In the genomic region with DNA sequence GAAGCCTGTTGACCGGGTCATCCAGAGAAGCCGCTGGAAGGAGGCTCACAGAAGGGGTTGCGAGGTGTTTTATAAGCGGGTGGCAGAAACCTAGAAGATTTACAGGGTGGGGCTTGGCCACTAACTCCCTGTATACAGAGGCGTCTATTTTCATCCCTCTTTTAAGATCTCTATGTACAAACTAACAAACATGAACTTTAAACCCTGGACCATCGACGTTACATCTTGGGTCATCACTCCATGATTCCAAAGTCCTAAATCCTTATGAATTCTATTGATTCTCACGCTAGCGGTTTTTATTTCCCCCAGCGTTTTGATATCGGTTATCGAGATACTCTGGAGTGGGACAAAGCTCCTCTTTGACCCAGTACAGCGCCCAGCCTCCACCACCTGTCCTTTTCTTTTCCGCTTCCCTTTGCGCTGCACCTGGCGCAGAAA, we compare ENCODE assay signal across 8 mouse cellular contexts. TPM values are rescaled to one million over a fixed set of nuclear protein-coding genes. Genes with fewer than 3 reads are reported as not detected.
DNase-seq lines count a peak whose midpoint lies in the region; ATAC-seq and TF ChIP-seq lines count a peak whose summit lies in the region.

No protein-coding gene starts in this region.

- H3K4me2 ChIP-seq in embryonic facial prominence, embryonic 14.5 days (ENCODE audit: low read depth, low read length): peak overlapping the region; percentile 100
- peak overlapping the region; percentile 93 for H3K4me2 ChIP-seq in intestine, embryonic 14.5 days (ENCODE audit: low read length)
- H3K4me2 ChIP-seq in myocyte (ENCODE audit: low read depth): peak overlapping the region; percentile 84

- no peak for TF ChIP-seq CTCF in liver, adult 2 months (IDR thresholded peaks at IDR 0.05; ENCODE audit: low read depth, low read length)

- TF ChIP-seq POLR2A in liver, adult 2 months (IDR thresholded peaks at IDR 0.05; ENCODE audit: extremely low read depth, insufficient read depth, low read length): 0 out of 2 replicates have a peak, but pooled peaks have one; percentile 5
- no peak for TF ChIP-seq POLR2A in myocyte (IDR thresholded peaks at IDR 0.05; ENCODE audit: insufficient read length, low read depth)

- peak overlapping the region; percentile 100 for H3K27ac ChIP-seq in liver, adult 2 months (replicated peaks; ENCODE audit: insufficient read depth, low read depth, low read length)
- H3K27ac ChIP-seq in embryonic facial prominence, embryonic 14.5 days (replicated peaks; ENCODE audit: low read depth, low read length): no peak overlapping the region
- no peak overlapping the region for H3K27ac ChIP-seq in intestine, embryonic 14.5 days (ENCODE audit: low read depth)

- peak; percentile 99 for DNase-seq in liver, adult 2 months (ENCODE audit: extremely low read depth, low read depth, low spot score)
- no peak for DNase-seq in liver
- DNase-seq in embryonic facial prominence, embryonic 14.5 days (ENCODE audit: low spot score): no peak
- no peak for DNase-seq in intestine, embryonic 14.5 days (ENCODE audit: low spot score)
- DNase-seq in adrenal gland, postnatal 14 days: no peak
- DNase-seq in cerebellum, postnatal 14 days: no peak
- no peak for DNase-seq in ovary, postnatal 14 days (ENCODE audit: low spot score)

- H3K9ac ChIP-seq in liver, adult 2 months (ENCODE audit: low read depth, low read length): peak overlapping the region; percentile 99
- peak overlapping the region; percentile 61 for H3K9ac ChIP-seq in embryonic facial prominence, embryonic 14.5 days (ENCODE audit: low read depth, low read length)
- H3K9ac ChIP-seq in intestine, embryonic 14.5 days (ENCODE audit: low read length): peak overlapping the region; percentile 52

- ATAC-seq in embryonic facial prominence, embryonic 14.5 days (ENCODE audit: low read depth): no peak
- ATAC-seq in intestine, embryonic 14.5 days (replicated peaks; ENCODE audit: low FRiP score, low TSS enrichment, low read depth): peak; percentile 40; the same call in 1 of the 2 replicates

- H3K79me2 ChIP-seq in liver, adult 2 months (ENCODE audit: control insufficient read depth, insufficient read depth, low read length): peaks cover 39% of the 10 kb centered on the region; the same call in 1 of the 2 replicates
- no peaks in the 10 kb centered on the region for H3K79me2 ChIP-seq in myocyte (ENCODE audit: control insufficient read depth, insufficient read depth)

- H3K36me3 ChIP-seq in liver, adult 2 months (ENCODE audit: control insufficient read depth, insufficient read depth, low read length): no peaks in the 10 kb centered on the region; the same call in 1 of the 2 replicates
- H3K36me3 ChIP-seq in embryonic facial prominence, embryonic 14.5 days (ENCODE audit: control insufficient read depth, insufficient read depth, low read length): no peaks in the 10 kb centered on the region
- H3K36me3 ChIP-seq in intestine, embryonic 14.5 days (ENCODE audit: control insufficient read depth, insufficient read depth, low read length): no peaks in the 10 kb centered on the region
- no peaks in the 10 kb centered on the region for H3K36me3 ChIP-seq in myocyte (ENCODE audit: control insufficient read depth, insufficient read depth)

- H3K27me3 ChIP-seq in liver, adult 2 months (ENCODE audit: control insufficient read depth, insufficient read depth, low read length): no peaks in the 10 kb centered on the region
- peaks cover 62% of the 10 kb centered on the region for H3K27me3 ChIP-seq in embryonic facial prominence, embryonic 14.5 days (replicated peaks; ENCODE audit: control insufficient read depth, insufficient read depth, low read length)
- peaks cover 56% of the 10 kb centered on the region for H3K27me3 ChIP-seq in intestine, embryonic 14.5 days (replicated peaks; ENCODE audit: control insufficient read depth, insufficient read depth, low read length)
- H3K27me3 ChIP-seq in myocyte (ENCODE audit: control insufficient read depth, insufficient read depth, insufficient read length): peaks cover 64% of the 10 kb centered on the region

- peaks cover 20% of the 10 kb centered on the region for H3K4me1 ChIP-seq in liver, adult 2 months (ENCODE audit: control insufficient read depth, insufficient read depth, low read length)
- H3K4me1 ChIP-seq in embryonic facial prominence, embryonic 14.5 days (ENCODE audit: control insufficient read depth, insufficient read depth, low read length): no peaks in the 10 kb centered on the region
- H3K4me1 ChIP-seq in intestine, embryonic 14.5 days (replicated peaks; ENCODE audit: control insufficient read depth, insufficient read depth, low read length): 0 out of 2 replicates have a peak, but pooled peaks cover 2% of the 10 kb centered on the region

- WGBS in liver, adult 2 months: 4% methylated on average over 16 of the region's 16 CpGs
- WGBS in embryonic facial prominence, embryonic 14.5 days: 7% methylated on average over 16 of the region's 16 CpGs
- WGBS in intestine, embryonic 14.5 days: 9% methylated on average over 16 of the region's 16 CpGs

- no peak overlapping the region for H3ac ChIP-seq in myocyte (ENCODE audit: control insufficient read depth, insufficient read length)

- peak overlapping the region; percentile 97 for H3K4me3 ChIP-seq in liver, adult 2 months (ENCODE audit: insufficient read depth, low read depth, low read length)
- H3K4me3 ChIP-seq in embryonic facial prominence, embryonic 14.5 days (ENCODE audit: low read depth, low read length): peak overlapping the region; percentile 62
- H3K4me3 ChIP-seq in intestine, embryonic 14.5 days (ENCODE audit: low read depth, low read length): peak overlapping the region; percentile 55
- H3K4me3 ChIP-seq in myocyte: no peak overlapping the region

- no peaks in the 10 kb centered on the region for H3K9me3 ChIP-seq in embryonic facial prominence, embryonic 14.5 days (ENCODE audit: control insufficient read depth, low read length)
- no peaks in the 10 kb centered on the region for H3K9me3 ChIP-seq in intestine, embryonic 14.5 days (ENCODE audit: control insufficient read depth, low read length)

TF ChIP-seq in myocyte, 11 proteins besides CTCF, POLR2A, EP300 and RAD21:
- TF ChIP-seq USF1 (IDR thresholded peaks at IDR 0.05; ENCODE audit: low read depth): no peak
- no peak for TF ChIP-seq CEBPB (IDR thresholded peaks at IDR 0.05; ENCODE audit: insufficient read depth, poor library complexity, severe bottlenecking)
- TF ChIP-seq TCF12 (IDR thresholded peaks at IDR 0.05; ENCODE audit: insufficient read depth, poor library complexity, severe bottlenecking): no peak
- TF ChIP-seq REST (IDR thresholded peaks at IDR 0.05; ENCODE audit: insufficient read depth, insufficient read length): no peak
TF ChIP-seq in myocyte: peak in this region for 0.

RNA-seq across cellular contexts. Expression of a gene that starts 0.8 kb away (rescaled TPM):
- total RNA-seq in liver, adult 2 months (2014; rRNA removed): 55.9 and 71.4 TPM in 2 replicates
- polyA plus RNA-seq in liver, adult 2 months (2012; rRNA removed): 120 and 125 TPM in 2 replicates
- 3.8 and 4.5 TPM in 2 replicates for polyA plus RNA-seq in embryonic facial prominence, embryonic 14.5 days (2014; fragmentation: Nextera tagmentation; extraction: Ambion mirVana)
- polyA plus RNA-seq in intestine, embryonic 14.5 days (2014; fragmentation: Nextera tagmentation; extraction: Ambion mirVana): 13.5 and 19.2 TPM in 2 replicates
- polyA plus RNA-seq in myocyte (2012; fragmentation: generic; extraction: Trizol): 0.08 TPM
- total RNA-seq in adrenal gland, postnatal 14 days (2021): 5.6 and 9.9 TPM in 2 replicates

RNA-seq across cellular contexts. Expression of a gene that starts 36.8 kb away (rescaled TPM):
- 14.5 and 15.0 TPM in 2 replicates for total RNA-seq in liver, adult 2 months (2014; rRNA removed)
- polyA plus RNA-seq in liver, adult 2 months (2012; rRNA removed): 8.9 and 11.8 TPM in 2 replicates
- polyA plus RNA-seq in embryonic facial prominence, embryonic 14.5 days (2014; fragmentation: Nextera tagmentation; extraction: Ambion mirVana): 17.7 and 20.2 TPM in 2 replicates
- polyA plus RNA-seq in intestine, embryonic 14.5 days (2014; fragmentation: Nextera tagmentation; extraction: Ambion mirVana): 21.6 and 22.4 TPM in 2 replicates
- polyA plus RNA-seq in myocyte (2012; fragmentation: generic; extraction: Trizol): 23.7 TPM
- 23.8 and 25.3 TPM in 2 replicates for total RNA-seq in adrenal gland, postnatal 14 days (2021)

RNA-seq across cellular contexts. Expression of a gene that starts 58.0 kb away (rescaled TPM):
- total RNA-seq in liver, adult 2 months (2014; rRNA removed): 528 and 609 TPM in 2 replicates
- 158 and 193 TPM in 2 replicates for polyA plus RNA-seq in liver, adult 2 months (2012; rRNA removed)
- 511 and 572 TPM in 2 replicates for polyA plus RNA-seq in embryonic facial prominence, embryonic 14.5 days (2014; fragmentation: Nextera tagmentation; extraction: Ambion mirVana)
- polyA plus RNA-seq in intestine, embryonic 14.5 days (2014; fragmentation: Nextera tagmentation; extraction: Ambion mirVana): 595 and 617 TPM in 2 replicates
- 835 TPM for polyA plus RNA-seq in myocyte (2012; fragmentation: generic; extraction: Trizol)
- total RNA-seq in adrenal gland, postnatal 14 days (2021): 944 and 957 TPM in 2 replicates

RNA-seq across cellular contexts. Expression of a gene that starts 58.2 kb away (rescaled TPM):
- 18.5 and 25.2 TPM in 2 replicates for total RNA-seq in liver, adult 2 months (2014; rRNA removed)
- polyA plus RNA-seq in liver, adult 2 months (2012; rRNA removed): 36.5 and 45.8 TPM in 2 replicates
- 73.1 and 85.5 TPM in 2 replicates for polyA plus RNA-seq in embryonic facial prominence, embryonic 14.5 days (2014; fragmentation: Nextera tagmentation; extraction: Ambion mirVana)
- 73.4 and 78.9 TPM in 2 replicates for polyA plus RNA-seq in intestine, embryonic 14.5 days (2014; fragmentation: Nextera tagmentation; extraction: Ambion mirVana)
- 36.1 TPM for polyA plus RNA-seq in myocyte (2012; fragmentation: generic; extraction: Trizol)
- 61.8 and 67.4 TPM in 2 replicates for total RNA-seq in adrenal gland, postnatal 14 days (2021)
